Mouse (Mus musculus) cerebellum, adult 9-10 months (tissue): ENCODE measurements at regions not wholly inside any gene's neighbourhood (a gene's known extent, or its start where the extent isn't known, plus 50 kb on each side); places are given as distances from the start of the nearest gene placed in this dataset.
A peak's percentile ranks its signal among the peaks of the same experiment; 100 is the strongest.

Experiments
- DNase-seq: peaks from one replicate; pipeline ENCODE4 v3.0.0; 2022

DNA sequence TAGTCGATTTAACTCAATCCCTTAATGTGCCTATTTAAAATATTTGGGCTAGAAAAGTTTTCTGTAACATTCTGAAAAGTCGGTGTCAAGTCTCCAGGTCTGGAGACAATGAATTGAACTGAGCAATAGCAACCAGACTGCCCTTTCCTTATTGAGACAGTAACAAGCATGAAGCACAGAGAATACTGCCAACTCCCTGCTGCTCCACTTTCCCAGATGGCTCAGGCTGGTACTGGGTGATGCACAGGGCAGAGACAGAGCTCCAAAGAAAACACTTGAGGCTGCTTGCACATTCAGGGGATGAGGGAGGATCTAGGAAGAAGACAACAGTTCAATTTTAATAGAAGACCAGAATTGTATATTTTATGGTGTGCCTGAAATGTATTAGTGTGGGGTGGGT, 87.7 kb upstream of the Sorcs1 start:
- DNase-seq: peak; percentile 18
